Mouse (Mus musculus) retina, embryonic 14.5 days (tissue): ENCODE results near the gene F8.
"Not testable (repeated sequence)": the region's sequence is repeated elsewhere in the genome, so short reads cannot be mapped to it uniquely, and the experiment has no call there.

Experiments
- DNase-seq: peaks from one replicate; pipeline ENCODE4 v3.0.0-alpha.2; 2015; ENCODE audit warnings: low spot score

F8 gene

GRCm38 (mm10) chrX:75382195-75382771, at the start of gene F8, which contains the start of gene Fundc2:
F8 (minus strand) TSS chrX:75382615.
Fundc2 (plus strand) TSS chrX:75382399.
- peak; percentile 77 for DNase-seq

GRCm38 (mm10) chrX:75415936-75416785, 33.7 kb upstream of the F8 start, which contains the start of the genes Cmc4, Mtcp1 and Brcc3:
Cmc4 (minus strand) TSS chrX:75416584.
Mtcp1 (minus strand) TSS chrX:75416588.
Brcc3 (plus strand) TSS chrX:75416628.
- peak; percentile 87 for DNase-seq

- DNase-seq: no peak
These were observed 27.3 kb upstream of the F8 start for GRCm38 (mm10) chrX:75409711-75410110.

GRCm38 (mm10) chrX:75403350-75403749, 20.9 kb upstream of the F8 start:
- no peak for DNase-seq

- no peak for DNase-seq
These were observed 20.3 kb upstream of the F8 start for GRCm38 (mm10) chrX:75402668-75403067.

- DNase-seq: no peak
These were observed 17.1 kb upstream of the F8 start for GRCm38 (mm10) chrX:75399471-75399870.

GRCm38 (mm10) chrX:75381699-75382098, 716 bp downstream of the F8 start:
- DNase-seq: no peak

- DNase-seq: no peak
These were observed 1.2 kb downstream of the F8 start for GRCm38 (mm10) chrX:75381176-75381575.

GRCm38 (mm10) chrX:75376815-75377214, 5.6 kb downstream of the F8 start:
- DNase-seq: no peak

- no peak for DNase-seq
These were observed 9.6 kb downstream of the F8 start for GRCm38 (mm10) chrX:75372666-75373425.

- no peak for DNase-seq
These were observed 12.2 kb downstream of the F8 start for GRCm38 (mm10) chrX:75370197-75370596.

GRCm38 (mm10) chrX:75323556-75323955, 58.9 kb downstream of the F8 start:
- no peak for DNase-seq

GRCm38 (mm10) chrX:75271676-75272075, 110.7 kb downstream of the F8 start:
- no peak for DNase-seq

- not testable (repeated sequence) for DNase-seq
These were observed 148.6 kb downstream of the F8 start for GRCm38 (mm10) chrX:75233603-75234376.

- DNase-seq: no peak
These were observed 151.0 kb downstream of the F8 start for GRCm38 (mm10) chrX:75231456-75231855.

- DNase-seq: no peak
These were observed 218.7 kb downstream of the F8 start, which contains the start of gene Smim9 for GRCm38 (mm10) chrX:75163670-75164069. Smim9 (minus strand) TSS chrX:75163770.

GRCm38 (mm10) chrX:75155576-75156243, 226.7 kb downstream of the F8 start:
- DNase-seq: peak; percentile 66

- no peak for DNase-seq
These were observed 230.2 kb downstream of the F8 start for GRCm38 (mm10) chrX:75152249-75152648.

- no peak for DNase-seq
These were observed 232.1 kb downstream of the F8 start for GRCm38 (mm10) chrX:75150304-75150703.

GRCm38 (mm10) chrX:75148414-75148813, 234.0 kb downstream of the F8 start:
- no peak for DNase-seq

GRCm38 (mm10) chrX:75143124-75143555, 239.3 kb downstream of the F8 start:
- DNase-seq: peak; percentile 21
